Mouse (Mus musculus) erythroid progenitor cell, adult 5-6 weeks (primary cell): Measurements from ENCODE around the gene Ssx2ip. TPM values are rescaled to one million over a fixed set of nuclear protein-coding genes. Genes with fewer than 3 reads are reported as not detected.

ENCODE experiments used
- ATAC-seq: replicated peaks from 2 replicates; pipeline ENCODE4 v1.8.0; 2016; ENCODE audit warnings: moderate number of reproducible peaks, mild to moderate bottlenecking, moderate TSS enrichment, inconsistent platforms; ENCODE audit not compliant: poor library complexity, low FRiP score, severe bottlenecking
- total RNA-seq, 2 experiments: library from RNA; stranded (forward) in 1 of 2; stranded (reverse) in 1 of 2; fragments of 150-400 nt in 1 of 2; fragments of 186-747, 209-891 nt in 1 of 2; gene quantifications; 2 replicates each; pipeline versions ENCODE4 v1.2.3 to v1.2.4; 2015 to 2017; ENCODE audit warnings: low replicate concordance in 2 of 2

Ssx2ip gene
- total RNA-seq, 2 experiments from 2014 or later: 52.4 to 100 TPM

DNA sequence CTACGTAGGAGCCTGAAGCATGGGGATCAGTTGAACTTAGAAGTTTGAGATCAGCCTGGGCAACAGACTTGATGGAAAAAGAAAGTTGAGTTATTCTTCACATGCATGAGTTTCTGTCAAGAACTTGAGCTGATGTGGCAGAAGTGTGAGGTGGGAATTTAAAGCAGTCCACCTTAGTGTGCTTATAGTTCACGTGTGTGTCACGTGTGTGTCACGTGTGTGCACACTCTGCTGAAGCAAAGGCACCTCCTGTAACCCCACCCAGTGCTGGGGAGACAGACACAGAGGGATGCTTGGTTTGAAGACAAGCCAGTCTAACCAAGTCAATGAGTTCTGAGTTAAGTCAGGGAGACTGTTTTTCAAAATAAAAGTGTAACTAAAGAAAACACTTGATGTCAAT, 6.6 kb upstream of the Ssx2ip start:
- ATAC-seq: no peak

DNA sequence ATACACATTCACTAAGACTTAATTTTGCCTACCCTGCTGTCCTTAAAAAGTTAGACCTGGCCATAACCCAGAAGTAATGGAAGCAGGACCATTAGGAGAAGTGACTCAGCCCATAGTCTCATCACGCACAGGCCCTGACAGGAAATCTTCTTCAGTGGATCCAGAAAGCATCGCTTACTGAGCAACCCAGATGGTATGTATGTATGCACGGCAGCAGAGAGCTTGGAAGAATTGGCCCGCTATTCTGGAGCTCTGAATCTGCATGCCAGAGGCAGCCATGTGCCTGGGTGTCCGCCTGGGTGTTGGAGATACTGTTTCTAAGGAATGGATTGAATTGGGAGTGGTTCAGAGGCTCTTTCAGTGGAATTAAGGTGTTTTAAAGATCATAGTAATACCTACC, 5.2 kb upstream of the Ssx2ip start:
- no peak for ATAC-seq

DNA sequence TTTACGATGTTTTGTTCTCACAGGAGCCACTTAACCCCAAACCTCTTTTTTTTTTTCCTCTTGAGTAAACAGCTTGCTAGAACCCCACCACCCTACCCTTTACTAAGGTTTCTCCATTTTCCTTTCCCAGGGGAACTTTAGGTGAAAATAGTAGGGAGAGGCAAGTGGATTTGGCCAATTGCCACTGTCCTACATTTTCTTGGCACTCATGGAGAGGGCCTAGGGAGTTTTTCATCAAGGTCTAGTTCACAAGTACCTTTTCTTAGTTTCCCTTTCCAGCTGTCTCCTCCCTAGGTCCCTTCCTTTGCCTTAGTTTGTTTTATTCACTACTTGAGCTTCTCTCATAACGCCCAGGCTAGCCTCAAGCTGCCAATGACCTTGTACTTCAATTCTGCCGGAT, 672 bp upstream of the Ssx2ip start:
- no peak for ATAC-seq

DNA sequence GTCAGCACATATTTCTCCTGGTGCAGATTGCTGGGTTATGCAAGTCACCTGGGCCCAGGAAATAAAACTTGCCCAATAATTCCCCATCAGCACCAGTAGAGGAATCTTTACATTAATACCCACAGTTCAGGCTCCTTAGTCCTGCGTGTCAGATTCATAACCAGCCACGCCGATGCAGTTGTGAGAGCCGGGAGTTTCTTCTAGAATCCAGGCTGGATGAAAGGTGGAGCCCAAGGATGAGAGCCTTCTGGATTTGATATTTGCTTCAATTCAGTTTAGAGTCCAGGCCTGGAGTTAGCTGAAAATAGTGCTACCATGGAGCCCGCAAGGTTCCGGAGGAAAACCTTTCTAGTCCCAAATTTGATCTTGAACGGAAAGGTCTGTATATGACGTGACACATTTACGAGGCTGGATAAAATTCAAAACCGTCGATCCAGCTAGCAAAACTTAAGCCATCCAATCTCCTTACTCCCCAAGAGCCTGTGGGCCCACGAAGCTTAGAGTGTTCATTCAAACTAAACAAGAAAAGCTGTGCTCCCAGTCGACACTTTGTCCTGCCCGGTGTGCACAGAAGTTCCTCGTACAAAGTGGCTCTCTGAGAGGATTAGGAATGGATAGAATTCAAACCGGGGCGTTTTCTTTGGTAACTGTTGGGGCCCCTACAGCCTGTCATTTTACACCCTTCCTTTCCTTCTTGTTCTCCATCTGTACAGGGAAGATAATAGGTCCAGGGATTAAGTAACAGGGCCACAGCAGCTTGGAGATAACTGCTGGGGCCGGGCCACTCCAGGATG, 968 bp downstream of the Ssx2ip start:
- ATAC-seq: peak; percentile 77

DNA sequence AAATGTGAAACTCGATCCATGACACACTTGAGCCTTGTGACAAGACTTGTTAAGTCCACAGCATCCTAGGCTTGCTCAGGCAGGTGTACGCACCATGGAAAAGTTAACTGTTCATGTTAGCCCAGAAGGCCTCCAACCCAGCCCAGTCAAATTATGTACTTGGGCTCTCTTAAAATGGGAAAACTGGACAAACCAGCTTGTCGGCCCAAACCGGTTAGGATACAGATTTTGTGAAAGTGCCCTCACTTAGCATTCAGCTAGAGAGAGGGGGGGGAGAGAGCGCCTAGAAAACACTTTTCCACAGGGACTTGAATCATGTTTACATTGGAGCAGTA, 1.5 kb downstream of the Ssx2ip start:
- no peak for ATAC-seq

DNA sequence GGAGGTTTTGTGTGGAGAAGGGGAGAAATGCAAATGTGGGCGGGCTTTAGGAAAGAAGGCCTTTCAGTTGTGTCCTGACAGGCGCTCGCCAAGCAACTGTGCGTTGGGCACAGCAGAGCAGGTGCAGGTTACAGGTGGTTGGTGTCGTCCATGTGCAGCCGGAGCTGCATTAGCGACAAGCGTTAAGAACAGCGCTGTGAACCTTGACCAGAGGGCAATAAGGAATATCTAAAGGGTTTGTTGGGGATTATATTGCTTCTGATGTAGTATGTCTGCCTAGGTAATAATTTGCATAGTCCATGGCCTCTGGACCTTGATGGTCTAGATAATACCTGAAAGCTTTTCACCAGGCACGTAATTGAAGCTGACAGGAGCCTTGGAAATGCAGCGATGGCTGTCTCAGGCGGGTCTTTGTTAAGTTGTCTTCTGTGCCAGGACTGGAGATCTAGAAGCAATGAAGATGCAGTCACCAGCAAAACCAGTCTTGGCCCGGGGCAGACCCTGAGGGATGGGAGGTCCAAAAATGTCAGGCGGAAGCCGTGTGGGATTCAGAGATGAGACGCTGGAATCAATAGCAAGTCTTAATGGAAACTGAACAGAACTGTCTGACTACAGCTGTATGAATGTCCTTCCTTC, 2.8 kb downstream of the Ssx2ip start:
- no peak for ATAC-seq

DNA sequence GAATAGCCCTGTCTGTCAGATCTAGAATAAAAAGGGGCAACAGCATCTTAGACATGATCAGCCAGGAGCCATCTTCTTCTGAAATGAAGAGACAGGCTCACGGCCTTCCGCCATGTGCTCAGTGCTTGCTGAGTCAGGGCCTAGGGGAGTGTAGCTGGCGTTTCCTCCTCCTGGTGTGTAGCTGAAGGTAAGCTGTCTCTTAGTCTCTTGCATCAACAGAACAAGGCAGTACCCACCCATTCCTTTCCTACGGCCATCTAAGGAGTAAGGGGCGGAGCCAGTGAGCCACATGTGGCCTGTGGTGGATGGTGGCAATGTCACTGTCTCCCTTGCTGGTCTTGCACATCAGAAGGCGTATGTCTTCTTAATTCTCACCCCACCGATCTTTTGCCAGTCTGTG, 5.7 kb downstream of the Ssx2ip start:
- ATAC-seq: no peak

DNA sequence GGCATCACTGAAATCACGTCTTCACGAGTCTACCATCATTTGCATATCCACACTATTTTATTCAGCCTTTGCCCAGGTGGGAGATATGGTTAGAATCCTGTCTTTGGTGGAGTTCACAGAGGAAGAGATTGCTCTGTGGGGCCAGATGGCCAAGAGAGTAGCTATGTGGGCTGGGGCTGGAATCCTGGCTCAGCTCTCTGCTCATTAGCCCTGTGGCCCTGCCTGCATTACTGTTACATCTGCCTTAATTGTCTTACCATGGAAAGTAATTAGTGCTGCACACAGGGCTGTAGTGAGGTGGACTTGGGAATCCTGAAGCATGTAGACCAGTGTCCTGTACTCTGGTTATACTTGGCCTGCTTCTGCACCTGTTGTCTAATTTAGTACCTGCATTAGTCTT, 7.6 kb downstream of the Ssx2ip start:
- ATAC-seq: no peak

DNA sequence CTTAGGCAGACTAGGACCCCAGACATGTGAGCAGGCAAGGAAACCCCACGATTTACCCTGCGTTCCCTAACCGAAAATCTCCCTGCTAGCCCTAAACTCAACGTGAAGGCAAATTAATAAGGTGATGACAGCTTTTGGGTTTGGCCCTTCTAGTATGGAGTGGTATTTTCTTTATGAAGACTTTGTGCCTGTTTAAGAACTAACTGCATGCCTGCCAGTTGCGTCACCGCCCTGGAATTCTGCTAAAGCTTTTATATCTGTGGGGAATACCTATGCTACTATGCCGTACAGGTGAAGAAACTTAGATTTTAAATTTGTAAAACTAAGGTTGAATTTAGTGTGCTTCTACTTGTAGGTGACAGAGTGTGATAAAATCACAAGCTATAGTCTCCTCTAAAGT, 8.0 kb downstream of the Ssx2ip start:
- ATAC-seq: no peak

DNA sequence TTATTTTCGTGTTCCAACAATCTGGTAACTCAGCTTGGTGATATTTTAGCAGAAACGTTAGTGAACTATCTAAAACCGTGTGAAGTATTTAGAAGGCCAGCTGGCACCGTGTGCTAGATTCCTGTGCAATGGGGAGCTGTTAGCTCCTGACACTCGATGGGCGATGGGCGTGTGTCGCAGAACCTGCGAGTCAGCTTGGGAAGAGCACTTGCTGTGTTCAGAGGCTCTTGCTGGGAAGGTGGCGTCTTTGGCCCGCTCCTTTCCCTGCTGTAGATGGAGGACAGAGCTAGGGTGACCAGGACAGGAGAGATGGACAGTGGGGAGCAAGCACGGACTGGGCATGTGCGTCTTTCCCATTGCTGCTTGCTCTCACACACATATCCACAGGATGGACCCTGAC, 8.6 kb downstream of the Ssx2ip start:
- no peak for ATAC-seq

DNA sequence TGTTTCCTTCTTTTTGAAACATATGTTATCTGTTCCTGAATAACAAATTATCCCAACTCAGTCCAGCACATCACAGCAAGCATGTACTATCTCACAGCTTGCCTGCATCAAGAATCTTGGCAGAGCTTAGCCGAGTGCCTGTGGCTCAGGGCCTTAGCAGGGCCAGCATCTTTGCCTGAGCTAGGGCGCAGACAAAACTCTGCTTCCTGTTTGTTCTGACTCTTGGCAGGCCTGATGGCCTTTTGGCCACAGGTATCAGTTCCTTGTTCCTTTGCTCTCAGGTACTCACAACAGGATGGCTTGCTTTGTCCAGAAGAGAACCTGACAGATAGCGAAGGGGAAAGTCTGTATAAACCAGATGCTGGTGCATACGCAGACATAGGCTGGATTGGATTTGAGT, 9.6 kb downstream of the Ssx2ip start:
- no peak for ATAC-seq

DNA sequence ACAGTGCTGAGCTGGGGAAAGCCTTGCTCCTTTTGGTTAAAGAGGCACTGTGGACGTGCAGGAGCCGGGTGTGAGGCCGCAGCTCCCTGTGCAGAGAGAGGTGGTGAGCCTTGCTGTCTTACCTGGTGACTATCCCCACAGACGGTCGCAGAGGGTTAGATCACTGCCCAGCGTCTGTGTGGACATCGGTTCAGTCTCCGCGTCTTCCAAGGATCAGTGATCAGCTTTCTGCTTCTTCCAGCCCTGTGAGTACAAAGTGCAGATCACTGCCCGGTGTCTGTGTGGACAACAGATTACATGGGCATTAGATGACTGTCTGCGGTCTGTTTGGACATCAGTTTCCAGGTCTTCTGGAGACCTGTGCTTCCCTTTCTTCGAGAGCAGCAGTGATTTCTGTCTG, 10.1 kb downstream of the Ssx2ip start:
- ATAC-seq: no peak

DNA sequence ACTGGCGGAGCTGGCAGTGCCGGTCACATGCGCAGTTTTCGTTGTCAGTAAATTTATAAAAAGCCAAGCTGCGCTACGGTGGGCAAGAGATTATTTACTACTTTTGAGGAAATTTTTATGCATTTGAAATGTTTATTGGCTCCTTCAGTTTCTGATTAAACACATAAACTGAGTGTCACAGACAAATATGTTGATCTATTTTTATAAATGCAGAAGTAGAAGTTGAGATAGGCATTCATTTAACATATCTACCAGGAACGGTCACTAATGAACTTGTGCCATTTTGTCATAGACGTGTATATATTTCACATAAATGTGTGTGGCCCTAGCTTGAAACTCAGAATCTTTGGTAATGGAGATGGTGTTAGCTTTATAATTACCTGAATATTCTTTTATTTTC, 13.4 kb downstream of the Ssx2ip start:
- no peak for ATAC-seq

DNA sequence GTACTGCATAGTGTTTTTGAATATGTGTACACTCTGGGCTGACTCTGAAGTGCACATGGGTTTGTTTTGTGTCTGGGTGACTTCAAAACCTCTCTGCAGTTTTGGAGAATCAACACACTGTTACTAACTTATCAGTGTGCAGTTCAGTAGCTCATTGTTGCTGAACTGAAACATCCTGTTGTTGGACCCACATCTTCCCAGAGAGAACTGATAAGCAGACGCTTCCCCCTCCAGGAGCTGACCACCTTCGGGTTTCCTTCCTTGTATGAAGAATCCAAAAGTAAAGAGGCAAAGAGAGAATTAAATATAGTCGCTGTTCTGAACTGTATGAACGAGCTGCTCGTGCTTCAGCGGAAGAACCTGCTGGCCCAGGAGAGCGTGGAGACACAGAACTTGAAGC, 14.5 kb downstream of the Ssx2ip start:
- no peak for ATAC-seq

DNA sequence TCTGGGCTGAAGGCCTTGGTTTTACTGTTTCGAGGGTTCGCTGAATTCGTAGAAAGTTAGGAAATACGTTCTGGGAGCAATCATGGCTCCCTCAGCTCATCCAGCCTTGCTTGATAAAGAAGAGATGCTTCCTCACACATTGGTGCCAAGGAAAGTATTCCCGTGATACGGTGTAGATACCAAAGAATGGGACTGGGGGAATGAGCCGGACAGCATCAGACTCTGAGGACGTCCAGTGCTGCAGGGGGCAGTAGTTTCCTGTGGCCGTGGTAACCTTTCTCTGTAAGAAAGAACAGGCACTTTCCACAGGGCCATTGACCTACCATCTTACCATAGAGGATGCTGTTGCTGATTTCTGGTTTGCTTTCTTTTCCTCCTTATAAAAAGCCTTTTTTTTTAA, 15.1 kb downstream of the Ssx2ip start:
- no peak for ATAC-seq

DNA sequence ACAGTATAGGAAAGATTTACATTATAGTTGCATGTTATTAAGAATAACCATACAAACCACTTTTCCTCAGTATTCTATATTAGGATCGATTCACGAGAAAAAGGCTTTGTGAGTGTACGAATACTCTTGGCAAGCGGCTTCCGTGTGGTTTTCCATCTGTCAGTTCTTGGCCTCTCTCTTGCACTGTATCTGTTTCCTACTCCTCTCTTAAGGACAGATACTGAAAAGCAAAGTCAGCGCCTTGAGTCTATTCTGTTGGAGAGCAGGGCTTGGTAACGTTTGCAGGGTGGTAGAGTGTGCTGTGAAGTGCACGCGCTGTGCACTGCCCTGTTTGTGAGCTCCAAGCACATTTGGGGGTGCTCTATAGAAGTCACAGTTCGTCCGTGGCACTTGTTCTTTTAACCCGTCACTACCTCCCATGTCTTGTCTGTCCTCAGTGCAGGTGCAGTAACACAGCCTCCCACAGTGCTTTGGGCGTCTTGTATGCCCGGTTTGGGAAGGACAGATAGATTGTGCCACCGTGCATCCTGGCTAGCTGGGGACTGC, 15.6 kb downstream of the Ssx2ip start:
- no peak for ATAC-seq

DNA sequence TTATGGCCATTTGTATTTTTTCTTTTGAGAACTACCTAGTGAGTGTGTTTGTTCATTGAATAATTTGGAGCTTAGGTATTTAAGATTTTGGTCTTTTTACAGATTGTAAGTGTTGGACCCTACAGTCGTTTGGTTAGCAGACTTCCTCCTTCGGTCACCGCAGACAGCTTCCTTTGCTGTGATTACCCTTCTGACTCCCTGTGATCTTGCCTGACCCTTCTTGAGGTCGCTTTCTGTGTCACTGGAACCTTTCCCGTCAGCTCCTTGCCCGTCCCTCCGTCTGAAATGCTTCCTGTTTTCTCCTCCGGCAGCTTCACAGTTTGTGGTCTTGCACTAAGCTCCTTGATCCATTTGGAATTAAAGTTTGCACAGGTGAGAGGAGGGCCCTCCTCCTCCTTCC, 17.3 kb downstream of the Ssx2ip start:
- ATAC-seq: no peak

DNA sequence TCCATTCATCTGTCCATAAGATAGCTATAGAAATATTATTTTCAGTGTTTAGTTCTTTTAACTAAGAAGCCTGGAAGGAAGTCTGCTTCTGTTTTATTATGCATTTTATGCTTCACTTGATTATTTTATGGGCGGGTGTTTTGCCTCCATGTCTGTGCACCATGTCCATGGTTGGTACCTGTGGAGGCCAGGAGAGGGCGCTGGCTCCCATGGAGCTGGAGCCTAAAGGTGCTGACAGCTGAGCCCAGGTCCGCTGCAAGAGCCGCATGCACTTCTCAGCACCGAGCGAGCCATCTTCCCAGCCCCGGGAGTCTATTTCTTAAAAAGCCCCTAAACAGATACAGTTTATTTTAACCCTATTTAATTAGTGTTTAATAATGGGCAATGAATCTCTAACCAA, 19.3 kb downstream of the Ssx2ip start:
- no peak for ATAC-seq

DNA sequence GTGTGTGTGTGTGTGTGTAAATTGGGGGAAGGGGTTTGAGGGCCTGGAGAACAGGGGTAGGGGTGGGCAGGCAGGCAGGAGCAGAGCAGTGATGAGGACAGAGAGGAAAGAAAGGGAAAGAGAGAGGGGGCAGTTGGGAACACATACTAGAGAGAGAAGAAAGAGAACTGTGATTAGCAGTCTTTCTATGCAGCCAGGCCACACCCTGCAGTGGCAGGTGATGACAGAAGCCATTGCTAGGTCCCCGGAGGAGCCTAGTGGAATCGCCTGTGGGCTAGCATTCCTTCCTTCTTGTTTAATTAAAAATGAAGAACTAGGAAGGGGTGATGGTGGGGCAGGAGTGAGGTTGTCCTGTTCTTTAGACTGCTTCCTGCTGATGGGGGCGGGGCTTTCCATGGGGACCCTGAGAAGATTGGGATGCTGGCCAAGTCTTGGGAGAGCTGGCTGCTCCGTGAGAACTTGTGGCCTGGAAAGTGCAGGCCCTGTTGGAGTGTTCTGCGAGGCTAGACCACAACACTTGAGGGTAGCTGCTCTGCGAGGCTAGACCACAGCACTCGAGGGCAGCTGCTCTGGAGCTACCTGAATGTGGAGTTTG, 20.0 kb downstream of the Ssx2ip start:
- ATAC-seq: no peak

DNA sequence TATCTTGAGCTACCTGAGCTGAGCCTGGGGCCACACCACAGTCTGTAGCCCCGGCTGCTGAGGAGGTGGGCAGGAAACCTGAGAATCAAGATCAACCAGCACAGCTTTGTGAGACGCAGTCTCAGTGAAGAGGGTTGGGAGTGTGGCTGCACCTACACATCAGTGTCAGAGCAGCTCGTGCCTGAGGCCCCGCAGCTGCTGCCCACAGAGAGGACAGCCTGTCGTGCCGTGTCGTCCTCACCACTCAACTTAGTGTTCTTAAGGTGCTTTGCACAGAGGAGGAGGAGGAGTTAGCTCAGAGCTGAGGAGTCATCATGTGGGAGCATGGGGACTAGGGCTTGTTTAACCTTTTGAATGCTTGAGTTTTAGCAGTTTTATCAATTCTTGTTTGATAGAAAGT, 21.5 kb downstream of the Ssx2ip start:
- ATAC-seq: no peak

DNA sequence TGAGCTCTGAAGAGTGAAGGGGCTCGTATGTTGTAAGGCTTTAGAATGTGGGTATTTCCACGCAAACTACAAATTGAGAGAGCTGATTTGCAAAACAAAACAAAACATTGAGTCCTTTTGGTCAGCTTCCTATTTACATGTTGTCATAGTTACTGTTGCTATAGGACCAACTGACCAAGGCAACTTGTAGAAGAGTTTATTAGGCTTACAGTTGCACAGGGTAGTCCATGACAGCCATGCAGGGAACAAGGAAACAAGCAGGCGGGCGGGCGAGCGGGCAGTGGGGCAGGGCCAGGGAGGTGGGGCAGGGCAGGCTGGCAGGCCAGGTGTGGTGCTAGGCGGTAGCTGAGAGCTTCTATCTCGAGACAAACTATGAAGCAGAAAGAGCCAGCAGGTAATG, 22.0 kb downstream of the Ssx2ip start:
- ATAC-seq: no peak
